Mouse (Mus musculus) MEL (cell line): Measurements from ENCODE around the gene Ern1. TPM values are rescaled to one million over a fixed set of nuclear protein-coding genes. Genes with fewer than 3 reads are reported as not detected.

ENCODE experiments used
- DNase-seq: peaks from one replicate; pipeline ENCODE4 v3.0.0; 2011; ENCODE audit warnings: low read depth, low spot score
- H3K27ac ChIP-seq: 2 replicates; pipeline ENCODE4 v1.5.1; 2012; ENCODE audit warnings: low read depth, mild to moderate bottlenecking, control low read depth, low read length, moderate library complexity; ENCODE audit not compliant: control insufficient read depth
- H3K27me3 ChIP-seq, 2 experiments: fragments of 150-350 bp in 1 of 2; sonication (generic) in 1 of 2; 2 replicates each; pipeline ENCODE4 v1.6.1; 2012; ENCODE audit warnings: low read length in 2 of 2, mild to moderate bottlenecking in 2 of 2, improper control_type of control experiment in 1 of 2, moderate library complexity in 1 of 2; ENCODE audit not compliant: insufficient read depth in 2 of 2, control insufficient read depth in 1 of 2
- H3K36me3 ChIP-seq, 2 experiments: 2 replicates each; pipeline ENCODE4 v1.6.1; 2012 to 2014; ENCODE audit warnings: low read length in 2 of 2, improper control_type of control experiment in 1 of 2, inconsistent platforms in 1 of 2, mild to moderate bottlenecking in 1 of 2; ENCODE audit not compliant: insufficient read depth in 2 of 2, control insufficient read depth in 1 of 2
- H3K4me1 ChIP-seq, 2 experiments: fragments of 150-350 bp in 1 of 2; sonication (generic) in 1 of 2; 2 replicates each; pipeline ENCODE4 v1.6.1; 2012; ENCODE audit warnings: low read length in 2 of 2, improper control_type of control experiment in 1 of 2, mild to moderate bottlenecking in 1 of 2; ENCODE audit not compliant: insufficient read depth in 2 of 2, control insufficient read depth in 1 of 2
- H3K4me3 ChIP-seq, 2 experiments: fragments of 150-350 bp in 1 of 2; sonication (generic) in 1 of 2; 2 replicates each; pipeline ENCODE4 v1.5.1; 2012; ENCODE audit warnings: low read depth in 2 of 2, low read length in 2 of 2, mild to moderate bottlenecking in 2 of 2, moderate library complexity in 2 of 2, control low read depth in 1 of 2, improper control_type of control experiment in 1 of 2; ENCODE audit not compliant: control insufficient read depth in 1 of 2, insufficient read depth in 1 of 2
- H3K79me2 ChIP-seq: 2 replicates; pipeline ENCODE4 v1.6.1; 2012; ENCODE audit warnings: mild to moderate bottlenecking, low read length, moderate library complexity; ENCODE audit not compliant: control insufficient read depth, poor library complexity, insufficient read depth
- H3K9ac ChIP-seq: 2 replicates; pipeline ENCODE4 v1.6.1; 2012; ENCODE audit warnings: low read depth, mild to moderate bottlenecking, control low read depth, low read length, moderate library complexity; ENCODE audit not compliant: control insufficient read depth, poor library complexity, severe bottlenecking
- H3K9me3 ChIP-seq: fragments of 150-350 bp; sonication (generic); replicated peaks from 2 replicates; pipeline ENCODE4 v1.6.1; 2012; ENCODE audit warnings: mild to moderate bottlenecking, low read length, improper control_type of control experiment, moderate library complexity; ENCODE audit not compliant: insufficient read depth
- CHD1 ChIP-seq: IDR thresholded peaks from 2 replicates; pipeline ENCODE4 v1.6.1; 2012; ENCODE audit warnings: low read depth, mild to moderate bottlenecking, inconsistent platforms, low read length, improper control_type of control experiment
- CHD2 ChIP-seq: IDR thresholded peaks from 2 replicates; pipeline ENCODE4 v1.6.1; 2011; ENCODE audit warnings: low read length, improper control_type of control experiment
- E2F4 ChIP-seq: IDR thresholded peaks from 2 replicates; pipeline ENCODE4 v1.6.1; 2011; ENCODE audit warnings: low read depth, low read length, improper control_type of control experiment, borderline replicate concordance
- ELF1 ChIP-seq: IDR thresholded peaks from 2 replicates; pipeline ENCODE4 v1.6.1; 2014; ENCODE audit warnings: low read depth, mild to moderate bottlenecking, inconsistent platforms, low read length, improper control_type of control experiment, moderate library complexity
- EP300 ChIP-seq, 2 experiments: IDR thresholded peaks; 2 replicates each; pipeline ENCODE4 v1.6.1; 2011; ENCODE audit warnings: improper control_type of control experiment in 2 of 2, low read length in 2 of 2, low read depth in 1 of 2, mild to moderate bottlenecking in 1 of 2
- ETS1 ChIP-seq: IDR thresholded peaks from 2 replicates; pipeline ENCODE4 v1.6.1; 2012; ENCODE audit warnings: low read depth, mild to moderate bottlenecking, inconsistent platforms, low read length, improper control_type of control experiment, moderate library complexity
- GABPA ChIP-seq: IDR thresholded peaks from 2 replicates; pipeline ENCODE4 v1.6.1; 2012; ENCODE audit warnings: low read depth, mild to moderate bottlenecking, inconsistent platforms, low read length, improper control_type of control experiment, moderate library complexity
- MAZ ChIP-seq: IDR thresholded peaks from 2 replicates; pipeline ENCODE4 v1.6.1; 2012; ENCODE audit warnings: low read depth, mild to moderate bottlenecking, inconsistent platforms, low read length, improper control_type of control experiment
- MXI1 ChIP-seq: IDR thresholded peaks from 2 replicates; pipeline ENCODE4 v1.6.1; 2011; ENCODE audit warnings: mild to moderate bottlenecking, low read depth, low read length, improper control_type of control experiment
- MYC ChIP-seq: IDR thresholded peaks from 2 replicates; pipeline ENCODE4 v1.6.1; 2011; ENCODE audit warnings: low read depth, mild to moderate bottlenecking, low read length, improper control_type of control experiment, moderate library complexity
- NELFE ChIP-seq: IDR thresholded peaks from 2 replicates; pipeline ENCODE4 v1.6.1; 2011; ENCODE audit warnings: low read depth, low read length, improper control_type of control experiment
- NRF1 ChIP-seq: IDR thresholded peaks from 2 replicates; pipeline ENCODE4 v1.6.1; 2014; ENCODE audit warnings: low read depth, mild to moderate bottlenecking, inconsistent platforms, low read length, improper control_type of control experiment, moderate library complexity; ENCODE audit not compliant: poor library complexity, insufficient read depth, severe bottlenecking
- TAL1 ChIP-seq: IDR thresholded peaks from 2 replicates; pipeline ENCODE4 v1.6.1; 2012; ENCODE audit warnings: mild to moderate bottlenecking, inconsistent platforms, low read length, moderate library complexity, mixed read lengths
- TBP ChIP-seq: IDR thresholded peaks from 2 replicates; pipeline ENCODE4 v1.8.0; 2011; ENCODE audit warnings: low read depth, low read length, improper control_type of control experiment
- TCF12 ChIP-seq: IDR thresholded peaks from 2 replicates; pipeline ENCODE4 v1.6.1; 2014; ENCODE audit warnings: low read depth, mild to moderate bottlenecking, inconsistent platforms, low read length, improper control_type of control experiment, moderate library complexity
- USF1 ChIP-seq: IDR thresholded peaks from 2 replicates; pipeline ENCODE4 v1.6.1; 2014; ENCODE audit warnings: low read depth, mild to moderate bottlenecking, inconsistent platforms, low read length, improper control_type of control experiment, moderate library complexity
- USF2 ChIP-seq, 2 experiments: IDR thresholded peaks; 2 replicates each; pipeline ENCODE4 v1.6.1; 2011 to 2012; ENCODE audit warnings: improper control_type of control experiment in 2 of 2, low read length in 2 of 2, borderline replicate concordance in 1 of 2, inconsistent platforms in 1 of 2, low read depth in 1 of 2, mild to moderate bottlenecking in 1 of 2; ENCODE audit not compliant: insufficient read depth in 1 of 2
- ZC3H11A ChIP-seq: IDR thresholded peaks from 2 replicates; pipeline ENCODE4 v1.6.1; 2012; ENCODE audit warnings: low read depth, mild to moderate bottlenecking, inconsistent platforms, low read length, improper control_type of control experiment
- ZKSCAN1 ChIP-seq: IDR thresholded peaks from 2 replicates; pipeline ENCODE4 v1.6.1; 2012; ENCODE audit warnings: low read depth, mild to moderate bottlenecking, inconsistent platforms, low read length, improper control_type of control experiment, moderate library complexity
- ZNF384 ChIP-seq: IDR thresholded peaks from 2 replicates; pipeline ENCODE4 v1.6.1; 2012; ENCODE audit warnings: low read depth, mild to moderate bottlenecking, inconsistent platforms, low read length, improper control_type of control experiment
- polyA plus RNA-seq, 2 experiments: library from polyadenylated mRNA; stranded (reverse) in 1 of 2; unstranded in 1 of 2; fragments of >175 nt in 1 of 2; fragments of >200 nt in 1 of 2; gene quantifications; 2 replicates each; pipeline versions ENCODE4 v1.2.1 to v1.2.4; 2012; ENCODE audit warnings: low replicate concordance in 2 of 2, low read depth in 1 of 2; ENCODE audit not compliant: insufficient read length in 2 of 2, insufficient read depth in 1 of 2, missing spikeins in 1 of 2
- total RNA-seq: library from RNA; depleted of rRNA; stranded (reverse); fragments of 300-350 nt; gene quantifications from 2 replicates; pipeline ENCODE4 v1.2.3, GENCODE M21; 2012

Ern1 gene
- total and polyA plus RNA-seq, 3 experiments = 4.3 to 5.7 TPM; not detected in 1

- Histone ChIP-seq H3K36me3 (no peaks in the 10 kb centered on the region), H3K27me3 (peaks cover 6 to 16% of the 10 kb centered on the region in 2 experiments; a peak in 3 of 4 replicates), H3K79me2 (no peaks in the 10 kb centered on the region), H3K9me3 (no peaks in the 10 kb centered on the region), H3K27ac (no peak overlapping the region), H3K9ac (no peak overlapping the region), H3K4me1 (peaks cover 0 to 10% of the 10 kb centered on the region in 2 experiments; a peak in 3 of 4 replicates), H3K4me3 (no peak overlapping the region)
- DNase-seq = no peak
- no peak for TF ChIP-seq USF2 (IDR thresholded peaks at IDR 0.05; ENCODE audit: borderline replicate concordance in 1 of 2, insufficient read depth in 1 of 2, low read depth in 1 of 2, low read length in 2 of 2)
- no peak for TF ChIP-seq E2F4
- TF ChIP-seq TAL1 = no peak
- no peak for TF ChIP-seq ZC3H11A
- TF ChIP-seq ETS1 = no peak
- no peak for TF ChIP-seq MXI1
- TF ChIP-seq CHD1 = no peak
- no peak for TF ChIP-seq ZKSCAN1
- no peak for TF ChIP-seq TCF12
- no peak for TF ChIP-seq ELF1
- TF ChIP-seq, all 39 proteins: peak for 0
These were observed 135.7 kb downstream of the Ern1 start for GRCm38 (mm10) chr11:106351941-106352340.

GRCm38 (mm10) chr11:106351253-106351652 lies 136.4 kb downstream of the Ern1 start:
- Histone ChIP-seq H3K27ac (no peak overlapping the region), H3K9me3 (no peaks in the 10 kb centered on the region), H3K4me3 (no peak overlapping the region), H3K9ac (no peak overlapping the region), H3K4me1 (peaks cover 0 to 10% of the 10 kb centered on the region in 2 experiments; a peak in 3 of 4 replicates), H3K27me3 (peaks cover 7 to 15% of the 10 kb centered on the region in 2 experiments; a peak in 3 of 4 replicates), H3K36me3 (no peaks in the 10 kb centered on the region), H3K79me2 (no peaks in the 10 kb centered on the region)
- DNase-seq = no peak
- TF ChIP-seq ZNF384 (no peak), TBP (no peak), GABPA (no peak), TCF12 (no peak), USF1 (no peak), MYC (no peak), ETS1 (no peak), NRF1 (no peak), EP300 (IDR thresholded peaks at IDR 0.05; ENCODE audit: low read depth in 1 of 2, low read length in 2 of 2) (no peak), ZKSCAN1 (no peak), E2F4 (no peak), CHD2 (no peak), MAZ (no peak), TAL1 (no peak), NELFE (no peak)
